Mouse (Mus musculus) hindbrain, embryonic 10.5 days (tissue): ENCODE measurements at regions not wholly inside any gene's neighbourhood (a gene's known extent, or its start where the extent isn't known, plus 50 kb on each side); places are given as distances from the start of the nearest gene placed in this dataset.

Experiments
- DNase-seq: peaks from one replicate; pipeline ENCODE4 v3.0.0-alpha.2; 2017; ENCODE audit warnings: low spot score
- H3K27ac ChIP-seq: fragments of 300-500 bp; sonication (generic); 2 replicates; pipeline ENCODE4 v1.5.1; 2016; ENCODE audit warnings: mild to moderate bottlenecking, moderate library complexity
- H3K27me3 ChIP-seq: fragments of 300-500 bp; sonication (generic); 2 replicates; pipeline ENCODE4 v1.6.1; 2016; ENCODE audit warnings: mild to moderate bottlenecking; ENCODE audit not compliant: poor library complexity, insufficient read depth, severe bottlenecking
- H3K36me3 ChIP-seq: fragments of 300-500 bp; sonication (generic); 2 replicates; pipeline ENCODE4 v1.6.1; 2016; ENCODE audit warnings: mild to moderate bottlenecking, moderate library complexity
- H3K4me1 ChIP-seq: fragments of 300-500 bp; sonication (generic); replicated peaks from 2 replicates; pipeline ENCODE4 v1.6.1; 2016; ENCODE audit warnings: mild to moderate bottlenecking
- H3K4me3 ChIP-seq: fragments of 300-500 bp; sonication (generic); 2 replicates; pipeline ENCODE4 v1.5.1; 2016; ENCODE audit warnings: mild to moderate bottlenecking, moderate library complexity
- H3K9me3 ChIP-seq: fragments of 300-500 bp; sonication (generic); 2 replicates; pipeline ENCODE4 v1.6.1; 2016; ENCODE audit warnings: mild to moderate bottlenecking, moderate library complexity
- WGBS: fragments of 180-500 bp; shearing (Covaris S2); methylation state at CpG from one replicate; pipeline ENCODE4 v1.1.7; 2016; 5-methylcytosine and 5-hydroxymethylcytosine counted together

DNA sequence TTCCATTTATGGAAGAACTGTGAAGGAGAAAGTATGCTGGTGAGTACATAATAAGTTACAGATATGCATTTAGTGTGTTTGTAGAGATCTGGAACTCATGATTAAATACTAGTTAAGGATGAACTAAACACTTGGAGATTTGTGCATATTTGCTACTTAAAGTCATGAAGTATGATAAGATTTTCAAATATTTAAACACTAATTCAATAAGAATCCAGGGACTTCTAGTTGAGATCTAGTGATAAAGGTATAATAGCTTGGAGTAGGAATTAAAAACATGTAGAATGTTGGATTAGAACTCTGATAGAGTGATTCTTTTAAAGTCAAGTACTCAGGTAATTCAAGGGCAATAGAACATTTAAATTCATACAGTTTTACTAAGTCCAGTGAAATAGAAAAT is 1026.5 kb upstream of the Lcorl start:
- Histone ChIP-seq H3K4me1 (no peaks in the 10 kb centered on the region), H3K4me3 (no peak overlapping the region), H3K9me3 (no peaks in the 10 kb centered on the region), H3K36me3 (no peaks in the 10 kb centered on the region), H3K27ac (no peak overlapping the region), H3K27me3 (no peaks in the 10 kb centered on the region)
- no peak for DNase-seq

DNA sequence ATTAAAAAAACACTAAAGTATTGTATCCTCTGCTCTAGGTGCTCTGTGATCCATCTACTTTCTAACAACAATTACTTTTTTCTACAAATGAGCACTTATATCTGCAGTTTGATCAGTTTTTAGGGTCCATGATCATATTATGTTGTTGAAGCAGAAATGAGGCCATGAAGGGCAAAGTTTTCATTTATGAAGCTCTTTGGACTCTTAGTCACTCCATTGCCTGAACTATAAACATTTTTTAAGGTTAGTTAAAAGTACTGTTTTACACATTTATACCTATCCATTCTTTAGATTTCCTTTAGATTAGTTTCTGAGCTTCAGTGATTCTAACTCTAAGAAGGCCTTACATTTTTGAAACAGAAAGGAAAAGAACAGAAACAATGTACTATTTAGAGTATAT is 999.4 kb upstream of the Lcorl start:
- H3K4me3 ChIP-seq, result no peak overlapping the region
- DNase-seq, result no peak
- no peaks in the 10 kb centered on the region for H3K4me1 ChIP-seq
- no peak overlapping the region for H3K27ac ChIP-seq
- no peaks in the 10 kb centered on the region for H3K27me3 ChIP-seq
- no peaks in the 10 kb centered on the region for H3K36me3 ChIP-seq
- no peaks in the 10 kb centered on the region for H3K9me3 ChIP-seq

- no peak overlapping the region for H3K4me3 ChIP-seq
- no peaks in the 10 kb centered on the region for H3K9me3 ChIP-seq
- no peak for DNase-seq
- WGBS, result 71% methylated on average over 2 of the region's 2 CpGs
- H3K27me3 ChIP-seq, result no peaks in the 10 kb centered on the region
- no peaks in the 10 kb centered on the region for H3K4me1 ChIP-seq
- H3K36me3 ChIP-seq, result no peaks in the 10 kb centered on the region
- H3K27ac ChIP-seq, result no peak overlapping the region
These were observed 987.8 kb upstream of the Lcorl start for GRCm38 (mm10) chr5:46845175-46845574.

GRCm38 (mm10) chr5:46836810-46837209 is 979.4 kb upstream of the Lcorl start:
- H3K4me1 ChIP-seq, result no peaks in the 10 kb centered on the region
- H3K4me3 ChIP-seq, result no peak overlapping the region
- WGBS, result 93% methylated on average over 4 of the region's 4 CpGs
- DNase-seq, result no peak
- H3K27me3 ChIP-seq, result peaks cover 61% of the 10 kb centered on the region
- no peaks in the 10 kb centered on the region for H3K9me3 ChIP-seq
- no peak overlapping the region for H3K27ac ChIP-seq
- H3K36me3 ChIP-seq, result no peaks in the 10 kb centered on the region

DNA sequence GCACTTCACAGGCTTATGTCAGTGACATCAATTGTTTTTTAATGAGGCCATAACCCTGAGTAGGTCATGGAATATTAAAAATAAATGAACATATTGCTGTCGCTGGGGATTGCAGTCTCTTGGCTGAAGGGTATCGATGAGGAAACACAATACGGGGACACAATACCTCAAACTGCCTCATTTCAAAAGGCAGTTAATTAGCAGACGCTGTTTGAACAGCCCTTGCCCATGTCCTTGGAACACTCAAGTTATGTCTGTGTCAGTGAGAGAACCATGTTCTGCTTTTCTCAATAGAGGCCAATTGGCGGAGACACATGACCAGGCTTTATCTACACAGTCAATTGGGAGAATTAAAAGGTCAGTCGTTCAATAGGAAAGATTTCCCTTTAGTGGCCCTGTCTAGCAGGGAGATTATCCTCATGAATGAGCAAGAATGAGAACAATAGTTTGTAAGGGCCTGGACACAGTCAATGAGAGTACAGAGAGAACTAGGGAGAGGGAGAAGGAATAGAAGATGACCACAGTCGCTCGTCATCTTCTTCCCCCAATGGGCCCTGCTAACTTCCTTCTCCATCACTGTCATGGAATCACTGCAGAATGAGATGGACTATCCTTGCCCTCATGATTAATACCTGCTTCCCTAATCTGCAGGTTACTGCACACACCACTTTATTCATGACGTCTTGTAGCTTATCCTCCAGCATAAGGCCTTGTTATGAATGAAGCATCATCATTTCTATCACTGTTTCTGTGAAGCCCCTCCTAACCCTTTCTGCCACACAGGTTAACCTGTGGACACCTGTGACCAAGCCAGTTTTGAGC is 973.6 kb upstream of the Lcorl start:
- H3K4me1 ChIP-seq, result peaks cover 14% of the 10 kb centered on the region
- no peak overlapping the region for H3K4me3 ChIP-seq
- no peaks in the 10 kb centered on the region for H3K36me3 ChIP-seq
- no peak overlapping the region for H3K27ac ChIP-seq
- 42% methylated on average over 9 of the region's 9 CpGs for WGBS
- H3K27me3 ChIP-seq, result peaks cover 83% of the 10 kb centered on the region
- DNase-seq, result peak; percentile 28
- H3K9me3 ChIP-seq, result no peaks in the 10 kb centered on the region

GRCm38 (mm10) chr5:46830114-46830513 is 972.7 kb upstream of the Lcorl start:
- peaks cover 80% of the 10 kb centered on the region for H3K27me3 ChIP-seq

GRCm38 (mm10) chr5:46826381-46826780 is 969.0 kb upstream of the Lcorl start:
- no peak for DNase-seq
- Histone ChIP-seq H3K9me3 (no peaks in the 10 kb centered on the region), H3K4me3 (no peak overlapping the region), H3K36me3 (no peaks in the 10 kb centered on the region), H3K27ac (no peak overlapping the region), H3K27me3 (peaks cover 60% of the 10 kb centered on the region), H3K4me1 (peaks cover 14% of the 10 kb centered on the region)
- WGBS, result 76% methylated on average over 1 of the region's 1 CpGs

More at GRCm38 (mm10) chr5:46830114-46830513, 972.7 kb upstream of the Lcorl start:
- no peak for DNase-seq
- 79% methylated on average over 6 of the region's 6 CpGs for WGBS
- Histone ChIP-seq H3K27ac (no peak overlapping the region), H3K4me1 (peaks cover 14% of the 10 kb centered on the region), H3K4me3 (no peak overlapping the region), H3K9me3 (no peaks in the 10 kb centered on the region), H3K36me3 (no peaks in the 10 kb centered on the region)

- Histone ChIP-seq H3K4me1 (0 out of 2 replicates have a peak, but pooled peaks cover 4% of the 10 kb centered on the region), H3K27ac (no peak overlapping the region), H3K9me3 (no peaks in the 10 kb centered on the region), H3K4me3 (no peak overlapping the region), H3K36me3 (no peaks in the 10 kb centered on the region), H3K27me3 (peaks cover 58% of the 10 kb centered on the region)
- WGBS, result 85% methylated on average over 3 of the region's 3 CpGs
- DNase-seq, result no peak
These were observed 967.5 kb upstream of the Lcorl start for GRCm38 (mm10) chr5:46824934-46825333.

GRCm38 (mm10) chr5:46795102-46795501 is 937.7 kb upstream of the Lcorl start:
- Histone ChIP-seq H3K27me3 (no peaks in the 10 kb centered on the region), H3K4me3 (no peak overlapping the region), H3K4me1 (no peaks in the 10 kb centered on the region; the same call in none of the 2 replicates), H3K9me3 (no peaks in the 10 kb centered on the region), H3K36me3 (no peaks in the 10 kb centered on the region), H3K27ac (no peak overlapping the region)
- no peak for DNase-seq
- 92% methylated on average over 2 of the region's 2 CpGs for WGBS

DNA sequence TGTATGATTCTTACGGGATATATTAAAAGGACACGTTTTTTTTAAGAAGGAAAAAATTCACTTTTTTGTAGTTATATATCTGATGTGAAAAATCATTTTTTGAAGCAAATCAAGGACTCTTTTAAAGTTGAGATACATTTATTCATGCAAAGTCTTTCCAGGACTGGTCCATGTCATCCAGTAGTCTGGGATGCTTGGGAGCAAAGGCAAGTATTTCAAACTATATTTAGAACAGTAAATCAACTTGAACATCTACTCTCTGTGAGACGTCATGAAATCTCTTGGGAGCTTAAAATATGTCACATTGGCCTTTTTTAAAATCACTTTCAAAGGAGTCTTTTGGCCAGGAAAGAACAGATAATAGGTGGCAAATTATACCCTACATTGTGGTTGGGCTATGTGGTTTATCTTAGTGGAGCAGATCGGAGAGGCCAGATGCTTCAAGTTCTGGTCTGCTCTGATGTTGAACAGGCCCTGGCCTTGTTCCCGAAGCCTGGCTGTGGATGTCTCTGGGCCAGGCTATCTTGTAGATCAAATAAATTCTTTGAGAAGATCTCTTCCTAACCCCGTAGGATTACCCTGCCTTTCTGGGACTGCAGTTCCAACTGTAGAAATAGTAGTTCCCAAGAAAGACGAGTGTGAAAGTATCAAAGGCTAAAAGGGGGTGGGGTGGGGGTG is 936.8 kb upstream of the Lcorl start:
- Histone ChIP-seq H3K27me3 (no peaks in the 10 kb centered on the region), H3K4me3 (no peak overlapping the region), H3K27ac (no peak overlapping the region), H3K4me1 (no peaks in the 10 kb centered on the region; the same call in none of the 2 replicates), H3K9me3 (no peaks in the 10 kb centered on the region), H3K36me3 (no peaks in the 10 kb centered on the region)
- 86% methylated on average over 7 of the region's 7 CpGs for WGBS
- no peak for DNase-seq

DNA sequence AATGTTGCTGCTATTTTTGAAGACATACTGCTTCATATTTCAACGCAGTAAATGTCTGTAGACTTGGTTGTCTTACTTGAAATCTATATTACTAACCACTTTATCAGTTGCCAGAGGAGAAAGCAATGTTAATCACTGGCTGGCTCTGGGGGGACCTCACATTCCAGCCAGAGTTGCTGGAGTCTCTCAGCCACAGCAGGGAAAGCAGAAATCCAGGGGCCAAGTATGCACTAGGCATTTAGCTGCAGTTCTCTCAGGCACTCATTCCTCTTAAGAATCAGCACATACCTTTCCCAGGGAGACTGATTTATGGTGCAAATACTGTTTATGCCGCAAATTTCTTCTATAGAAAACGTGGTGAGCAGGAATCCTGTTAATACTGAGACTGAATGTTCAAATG is 933.6 kb upstream of the Lcorl start:
- Histone ChIP-seq H3K9me3 (no peaks in the 10 kb centered on the region), H3K36me3 (no peaks in the 10 kb centered on the region), H3K27ac (0 out of 2 replicates have a peak overlapping the region, but pooled peaks have one; percentile 23), H3K4me1 (no peaks in the 10 kb centered on the region; the same call in none of the 2 replicates), H3K4me3 (no peak overlapping the region), H3K27me3 (no peaks in the 10 kb centered on the region)
- no peak for DNase-seq
- WGBS, result 72% methylated on average over 3 of the region's 3 CpGs

GRCm38 (mm10) chr5:46790536-46790935 is 933.1 kb upstream of the Lcorl start:
- 66% methylated on average over 3 of the region's 3 CpGs for WGBS
- Histone ChIP-seq H3K27ac (no peak overlapping the region), H3K4me1 (no peaks in the 10 kb centered on the region; the same call in none of the 2 replicates), H3K4me3 (no peak overlapping the region), H3K27me3 (no peaks in the 10 kb centered on the region), H3K36me3 (no peaks in the 10 kb centered on the region), H3K9me3 (no peaks in the 10 kb centered on the region)
- no peak for DNase-seq

DNA sequence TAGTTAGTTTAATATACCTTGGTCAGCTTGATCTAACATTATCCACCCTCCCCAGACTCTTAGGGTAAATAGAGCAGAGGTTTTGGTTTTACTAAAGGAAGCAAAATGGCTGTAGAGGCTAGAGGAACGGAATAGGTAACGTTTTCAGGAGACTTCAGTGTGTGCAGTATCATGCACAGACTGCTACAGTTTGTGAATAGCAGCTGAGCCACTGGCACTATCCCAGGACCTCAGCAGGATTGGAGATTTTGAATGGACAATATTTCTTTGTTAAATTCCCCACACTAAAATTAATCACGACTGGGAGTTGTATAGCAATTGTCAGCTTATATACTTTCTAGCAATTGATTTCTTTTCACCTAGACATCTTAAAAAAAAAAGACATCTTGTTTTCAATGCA is 929.7 kb upstream of the Lcorl start:
- no peak overlapping the region for H3K27ac ChIP-seq
- no peak overlapping the region for H3K4me3 ChIP-seq
- no peaks in the 10 kb centered on the region; the same call in none of the 2 replicates for H3K4me1 ChIP-seq
- no peaks in the 10 kb centered on the region for H3K36me3 ChIP-seq
- no peak for DNase-seq
- H3K27me3 ChIP-seq, result no peaks in the 10 kb centered on the region
- 83% methylated on average over 3 of the region's 3 CpGs for WGBS
- no peaks in the 10 kb centered on the region for H3K9me3 ChIP-seq
